Mouse (Mus musculus) neural tube, embryonic 11.5 days (tissue): ENCODE measurements around the gene Obsl1. TPM values are rescaled to one million over a fixed set of nuclear protein-coding genes. Genes with fewer than 3 reads are reported as not detected.

ENCODE experiments used
- ATAC-seq: fragments of 200-750 bp; cut with Nextera tagmentation; 2 replicates; pipeline ENCODE4 v1.8.0; 2017; ENCODE audit warnings: moderate number of reproducible peaks, mild to moderate bottlenecking, moderate TSS enrichment, moderate library complexity; ENCODE audit not compliant: insufficient read depth, low FRiP score, low TSS enrichment
- DNase-seq: peaks from one replicate; pipeline ENCODE4 v3.0.0-alpha.2; 2015; ENCODE audit warnings: low spot score
- H3K27ac ChIP-seq: fragments of 300-500 bp; sonication (generic); 2 replicates; pipeline ENCODE4 v1.5.1; 2014; ENCODE audit warnings: low read depth, mild to moderate bottlenecking, low read length
- H3K27me3 ChIP-seq: fragments of 300-500 bp; sonication (generic); 2 replicates; pipeline ENCODE4 v1.6.1; 2014; ENCODE audit warnings: mild to moderate bottlenecking, low read length, mixed read lengths; ENCODE audit not compliant: control insufficient read depth, insufficient read depth
- H3K36me3 ChIP-seq: fragments of 300-500 bp; sonication (generic); 2 replicates; pipeline ENCODE4 v1.6.1; 2014; ENCODE audit warnings: mild to moderate bottlenecking, low read length, moderate library complexity, mixed read lengths; ENCODE audit not compliant: control insufficient read depth, insufficient read depth
- H3K4me1 ChIP-seq: fragments of 300-500 bp; sonication (generic); 2 replicates; pipeline ENCODE4 v1.6.1; 2014; ENCODE audit warnings: low read length, mixed read lengths; ENCODE audit not compliant: control insufficient read depth, insufficient read depth
- H3K4me2 ChIP-seq: fragments of 300-500 bp; sonication (generic); 2 replicates; pipeline ENCODE4 v1.6.1; 2014; ENCODE audit warnings: low read depth, mild to moderate bottlenecking, moderate library complexity
- H3K4me3 ChIP-seq: fragments of 300-500 bp; sonication (generic); 2 replicates; pipeline ENCODE4 v1.5.1; 2014; ENCODE audit warnings: low read depth, low read length
- H3K9ac ChIP-seq: fragments of 300-500 bp; sonication (generic); 2 replicates; pipeline ENCODE4 v1.6.1; 2014; ENCODE audit warnings: mild to moderate bottlenecking, low read length
- H3K9me3 ChIP-seq: fragments of 300-500 bp; sonication (generic); 2 replicates; pipeline ENCODE4 v1.6.1; 2016; ENCODE audit warnings: low read length; ENCODE audit not compliant: control insufficient read depth
- WGBS: fragments of 180-500 bp; shearing (Covaris S2); extraction: QIAGEN DNeasy Blood & Tissue Kit; methylation state at CpG from one replicate; pipeline ENCODE4 v1.1.7; 2014; 5-methylcytosine and 5-hydroxymethylcytosine counted together
- polyA plus RNA-seq: library from polyadenylated mRNA; unstranded; fragments of >200 nt; fragmentation: Nextera tagmentation; extraction: Ambion mirVana; gene quantifications from 2 replicates; pipeline ENCODE4 v1.2.1, GENCODE M21; 2014

The Obsl1 gene
- 44.8 and 48.3 TPM in 2 replicates for polyA plus RNA-seq

DNA sequence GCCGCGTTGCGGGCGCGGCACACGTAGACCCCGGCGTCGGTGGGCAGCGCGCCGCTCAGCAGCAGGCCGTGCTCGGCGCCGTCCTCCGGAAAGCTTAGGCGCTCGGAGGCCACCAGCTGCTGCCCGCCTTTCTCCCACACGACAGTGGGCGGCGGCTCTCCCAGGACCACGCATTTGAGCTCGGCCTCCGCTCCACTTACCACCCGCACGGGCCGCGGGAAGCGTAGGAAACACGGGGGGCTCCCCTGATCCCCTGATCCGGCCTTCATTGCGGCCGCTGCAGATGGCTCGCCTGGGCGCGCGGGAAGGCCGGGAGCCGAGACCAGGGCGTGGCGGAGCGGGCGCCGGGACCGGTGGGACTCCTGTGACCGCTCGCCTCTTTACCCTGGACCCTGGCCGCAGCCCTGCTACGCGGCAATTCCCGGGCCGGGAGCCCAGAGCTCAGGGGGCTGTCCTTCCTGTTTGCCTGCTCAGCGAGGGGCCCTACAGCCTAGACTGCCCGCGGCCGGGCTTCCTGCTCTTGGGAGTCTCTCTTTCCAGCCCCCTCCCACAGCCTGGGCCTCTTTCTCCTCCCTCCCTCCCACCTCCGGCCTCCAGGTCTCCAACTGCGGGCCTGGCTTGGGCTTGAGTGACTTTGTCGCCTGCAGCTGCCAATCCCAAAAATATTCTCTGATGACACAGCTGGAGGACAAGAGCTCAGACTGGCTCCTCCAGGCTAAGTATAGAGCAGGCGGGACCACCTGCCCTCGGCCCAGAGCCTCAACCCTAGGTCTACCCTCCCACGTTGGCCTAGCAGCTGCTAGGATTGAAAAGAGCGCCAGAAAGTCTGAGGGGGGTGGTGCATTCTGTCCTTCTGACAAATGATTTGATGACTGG, at the start of gene Obsl1:
TSS of gene Obsl1 (minus strand) at position 497 of the 876 bp plus-strand sequence.
- peaks cover 3% of the 10 kb centered on the region; the same call in 1 of the 2 replicates for H3K36me3 ChIP-seq
- DNase-seq: peak; percentile 81
- peaks cover 2% of the 10 kb centered on the region; the same call in 1 of the 2 replicates for H3K27me3 ChIP-seq
- H3K27ac ChIP-seq: peak within 1 kb of the TSS; percentile 83
- peak within 1 kb of the TSS; percentile 87 for H3K4me3 ChIP-seq
- ATAC-seq: peak; percentile 76
- H3K9ac ChIP-seq: peak within 1 kb of the TSS; percentile 93
- WGBS: 2% methylated on average over 58 of the region's 65 CpGs
- H3K9me3 ChIP-seq: no peaks in the 10 kb centered on the region
- H3K4me1 ChIP-seq: 0 out of 2 replicates have a peak, but pooled peaks cover 3% of the 10 kb centered on the region
- peak within 1 kb of the TSS; percentile 96 for H3K4me2 ChIP-seq

DNA sequence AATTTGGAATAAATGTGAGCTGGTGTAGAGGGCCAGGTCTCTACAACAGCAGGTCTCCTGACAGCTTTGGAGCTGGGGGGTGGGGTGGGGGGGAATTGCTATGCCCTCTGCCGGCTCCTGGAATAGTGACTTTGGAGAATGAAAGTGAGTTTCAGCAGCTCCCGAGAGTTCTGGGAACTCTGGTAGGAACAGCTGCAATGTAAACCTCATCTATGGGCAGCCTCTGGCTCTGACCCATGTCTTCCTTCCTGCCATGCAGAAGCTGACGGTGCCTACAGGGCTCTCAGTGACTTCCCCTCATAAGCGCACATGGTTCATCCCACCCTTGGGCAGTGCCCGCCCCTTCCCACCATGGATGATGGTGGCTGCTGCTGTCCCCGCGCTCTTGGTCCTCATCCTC, 49.4 kb upstream of the Obsl1 start:
- DNase-seq (no peak), ATAC-seq (no peak)
- Histone ChIP-seq H3K4me2 (no peak overlapping the region), H3K4me3 (no peak overlapping the region), H3K9me3 (no peaks in the 10 kb centered on the region), H3K9ac (no peak overlapping the region), H3K4me1 (peaks cover 6% of the 10 kb centered on the region; the same call in 1 of the 2 replicates), H3K36me3 (peaks cover 7% of the 10 kb centered on the region), H3K27ac (no peak overlapping the region), H3K27me3 (no peaks in the 10 kb centered on the region)
- 94% methylated on average over 7 of the region's 7 CpGs for WGBS

DNA sequence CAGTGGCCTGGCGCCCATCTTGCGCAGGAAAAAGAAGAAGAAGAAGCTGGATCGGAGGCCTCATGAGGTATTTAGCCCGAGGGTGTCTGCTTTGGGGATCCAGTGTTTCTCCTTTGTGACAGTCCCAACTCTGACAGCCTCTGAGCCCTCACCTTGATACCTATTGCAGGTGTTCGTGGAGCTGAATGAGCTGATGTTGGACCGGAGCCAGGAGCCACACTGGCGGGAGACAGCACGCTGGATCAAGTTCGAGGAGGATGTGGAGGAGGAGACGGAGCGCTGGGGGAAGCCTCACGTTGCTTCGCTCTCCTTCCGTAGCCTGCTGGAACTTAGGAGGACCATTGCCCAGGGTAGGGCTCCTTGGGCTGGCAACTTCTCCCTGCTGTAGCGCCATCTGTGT, 44.3 kb upstream of the Obsl1 start:
- no peak overlapping the region for H3K27ac ChIP-seq
- H3K9ac ChIP-seq: no peak overlapping the region
- 94% methylated on average over 15 of the region's 15 CpGs for WGBS
- H3K4me2 ChIP-seq: no peak overlapping the region
- no peaks in the 10 kb centered on the region for H3K9me3 ChIP-seq
- H3K4me3 ChIP-seq: no peak overlapping the region
- no peaks in the 10 kb centered on the region for H3K27me3 ChIP-seq
- peaks cover 9% of the 10 kb centered on the region; the same call in 1 of the 2 replicates for H3K4me1 ChIP-seq
- H3K36me3 ChIP-seq: peaks cover 8% of the 10 kb centered on the region
- DNase-seq: no peak
- ATAC-seq: no peak

DNA sequence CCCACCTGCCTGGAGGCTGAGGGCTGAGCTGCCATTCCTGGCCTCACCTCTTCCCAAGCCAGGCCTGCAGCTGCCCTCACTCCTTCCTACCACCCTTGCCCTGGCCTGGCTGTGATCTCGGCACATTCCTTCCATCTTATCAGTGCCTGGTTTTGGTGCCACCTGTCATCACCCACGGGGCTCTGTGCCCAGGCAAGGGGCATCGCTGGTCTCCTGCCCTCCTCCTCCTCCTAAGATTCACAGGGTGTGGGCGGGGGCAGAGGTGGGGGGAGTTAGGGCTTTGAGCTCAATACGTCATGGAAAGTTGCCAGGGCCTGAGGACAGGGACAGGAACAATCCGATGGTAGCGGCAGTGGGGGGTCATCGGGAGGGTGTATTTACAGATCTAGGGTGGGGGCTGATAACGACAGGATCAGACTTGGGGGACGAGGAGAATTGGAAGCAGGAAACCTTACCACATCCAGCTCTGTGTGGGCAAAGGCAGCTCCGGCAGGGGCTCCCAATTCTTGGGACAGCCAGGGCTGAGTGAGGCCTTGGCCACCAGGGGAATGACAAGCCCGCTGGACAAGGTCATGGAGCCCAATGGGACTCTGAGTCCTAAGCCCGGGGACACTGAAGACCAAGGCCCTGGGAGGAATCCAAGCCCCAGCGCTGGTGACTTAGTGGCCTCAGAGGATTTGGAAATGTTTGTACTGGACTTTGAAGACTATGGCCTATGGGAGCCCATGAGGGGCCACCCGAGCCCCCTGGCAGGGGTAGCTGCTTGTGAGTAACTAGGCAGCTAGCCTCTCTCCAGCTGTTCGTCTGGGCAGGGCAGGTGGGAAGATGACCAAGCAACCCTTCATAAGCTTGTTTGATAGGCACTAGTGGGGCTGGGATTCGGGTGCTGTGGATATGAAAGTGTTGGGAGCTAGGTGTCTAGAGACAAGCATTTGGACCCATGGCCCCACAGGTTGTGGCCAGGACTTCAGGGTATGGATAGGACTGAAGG, 43.3 kb upstream of the Obsl1 start:
- H3K27ac ChIP-seq: no peak overlapping the region
- peaks cover 9% of the 10 kb centered on the region; the same call in 1 of the 2 replicates for H3K4me1 ChIP-seq
- no peak overlapping the region for H3K4me2 ChIP-seq
- ATAC-seq (no peak), DNase-seq (no peak)
- 87% methylated on average over 17 of the region's 17 CpGs for WGBS
- H3K4me3 ChIP-seq: no peak overlapping the region
- H3K9me3 ChIP-seq: no peaks in the 10 kb centered on the region
- peaks cover 8% of the 10 kb centered on the region for H3K36me3 ChIP-seq
- H3K27me3 ChIP-seq: no peaks in the 10 kb centered on the region
- no peak overlapping the region for H3K9ac ChIP-seq

DNA sequence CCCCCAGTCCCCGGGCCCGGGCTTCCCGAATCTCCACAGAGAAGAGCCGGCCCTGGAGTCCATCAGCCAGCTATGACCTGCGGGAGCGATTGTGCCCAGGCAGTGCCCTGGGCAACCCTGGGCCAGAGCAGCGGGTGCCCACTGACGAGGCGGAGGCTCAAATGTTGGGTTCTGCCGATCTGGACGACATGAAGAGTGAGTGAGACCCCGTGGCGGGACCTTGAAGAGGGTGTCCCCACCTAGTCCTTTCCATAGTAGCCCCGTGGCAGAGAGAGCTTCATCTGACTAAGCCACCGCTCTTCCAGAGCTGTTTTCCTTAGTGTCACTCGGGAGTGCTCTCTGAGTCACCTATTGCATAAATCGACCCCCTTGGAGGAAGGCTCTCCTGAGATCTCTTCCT, 42.6 kb upstream of the Obsl1 start:
- ATAC-seq: no peak
- Histone ChIP-seq H3K9ac (no peak overlapping the region), H3K4me3 (no peak overlapping the region), H3K27ac (no peak overlapping the region), H3K27me3 (no peaks in the 10 kb centered on the region), H3K36me3 (peaks cover 8% of the 10 kb centered on the region), H3K4me2 (no peak overlapping the region), H3K9me3 (no peaks in the 10 kb centered on the region), H3K4me1 (peaks cover 9% of the 10 kb centered on the region; the same call in 1 of the 2 replicates)
- DNase-seq: no peak
- 92% methylated on average over 17 of the region's 17 CpGs for WGBS

DNA sequence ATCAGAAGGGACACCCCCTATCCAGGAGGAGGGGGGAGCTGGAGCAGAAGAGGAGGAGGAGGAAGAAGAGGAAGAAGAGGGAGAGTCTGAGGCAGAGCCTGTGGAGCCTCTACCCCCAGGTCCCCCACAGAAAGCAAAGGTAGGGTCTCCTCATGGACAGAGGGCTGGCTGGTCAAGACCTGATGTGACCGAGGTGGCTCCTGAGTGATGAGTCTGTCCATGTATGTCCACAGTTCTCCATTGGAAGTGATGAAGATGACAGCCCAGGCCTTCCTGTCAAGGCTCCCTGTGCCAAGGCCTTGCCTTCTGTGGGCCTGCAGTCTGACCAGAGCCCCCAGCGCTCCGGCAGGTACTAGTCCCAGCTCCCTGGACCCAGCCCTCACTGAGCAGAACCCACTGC, 41.8 kb upstream of the Obsl1 start:
- Histone ChIP-seq H3K4me3 (no peak overlapping the region), H3K4me1 (peaks cover 9% of the 10 kb centered on the region; the same call in 1 of the 2 replicates), H3K9ac (no peak overlapping the region), H3K9me3 (no peaks in the 10 kb centered on the region), H3K27me3 (no peaks in the 10 kb centered on the region), H3K4me2 (no peak overlapping the region), H3K27ac (no peak overlapping the region), H3K36me3 (peaks cover 8% of the 10 kb centered on the region)
- ATAC-seq (no peak), DNase-seq (no peak)
- WGBS: 94% methylated on average over 3 of the region's 3 CpGs

DNA sequence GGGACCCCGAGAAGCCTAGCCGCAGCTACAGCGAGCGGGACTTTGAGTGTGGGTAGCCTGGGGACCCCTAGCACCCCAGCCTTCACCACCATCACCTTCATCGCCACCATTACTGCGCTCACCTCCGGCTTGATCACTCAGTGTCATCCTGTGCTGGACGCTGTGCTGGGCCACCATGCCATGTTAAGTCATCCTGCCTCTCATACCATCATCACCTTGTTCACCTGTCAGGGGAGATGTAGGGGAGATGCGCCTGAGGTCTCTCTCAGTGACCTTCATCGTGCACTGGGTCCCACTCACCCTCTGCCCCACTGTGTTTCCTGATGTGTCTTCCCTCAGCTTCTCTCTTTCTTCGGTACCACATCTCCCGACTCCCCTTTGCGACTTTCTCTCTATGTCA, 41.1 kb upstream of the Obsl1 start:
- Histone ChIP-seq H3K9ac (no peak overlapping the region), H3K4me2 (no peak overlapping the region), H3K27me3 (no peaks in the 10 kb centered on the region), H3K9me3 (no peaks in the 10 kb centered on the region), H3K4me3 (no peak overlapping the region; the same call in 1 of the 2 replicates), H3K36me3 (peaks cover 8% of the 10 kb centered on the region), H3K4me1 (peaks cover 9% of the 10 kb centered on the region; the same call in 1 of the 2 replicates), H3K27ac (no peak overlapping the region)
- WGBS: 93% methylated on average over 13 of the region's 13 CpGs
- DNase-seq (no peak), ATAC-seq (no peak)
